Mouse (Mus musculus) skeletal muscle tissue, adult 2 months (tissue): ENCODE data around the gene Gmds.

Experiments used
- DNase-seq: peaks from one replicate; pipeline ENCODE4 v3.0.0-alpha.2; 2012; ENCODE audit warnings: low read depth, low spot score

Gmds gene

GRCm38 (mm10) chr13:31812701-31813100 lies 525.8 kb downstream of the Gmds start:
- DNase-seq: no peak

- DNase-seq: no peak
These were observed 527.0 kb downstream of the Gmds start for GRCm38 (mm10) chr13:31811542-31812021.

GRCm38 (mm10) chr13:31810693-31811541 lies 527.6 kb downstream of the Gmds start:
- DNase-seq: no peak

- DNase-seq: no peak
These were observed 528.2 kb downstream of the Gmds start for GRCm38 (mm10) chr13:31810375-31810692.

GRCm38 (mm10) chr13:31809701-31810100 lies 528.8 kb downstream of the Gmds start:
- no peak for DNase-seq

GRCm38 (mm10) chr13:31808804-31809420 lies 529.6 kb downstream of the Gmds start:
- DNase-seq: no peak

- DNase-seq: no peak
These were observed 530.3 kb downstream of the Gmds start for GRCm38 (mm10) chr13:31808116-31808803.

- DNase-seq: no peak
These were observed 530.8 kb downstream of the Gmds start for GRCm38 (mm10) chr13:31807736-31808115.

- no peak for DNase-seq
These were observed 531.4 kb downstream of the Gmds start for GRCm38 (mm10) chr13:31806890-31807735.

- peak; percentile 71 for DNase-seq
These were observed 532.1 kb downstream of the Gmds start, which contains the start of gene Foxc1 for GRCm38 (mm10) chr13:31806428-31806832. Gene Foxc1 (plus strand): TSS chr13:31806633.

- DNase-seq: no peak
These were observed 532.6 kb downstream of the Gmds start for GRCm38 (mm10) chr13:31805831-31806427.

GRCm38 (mm10) chr13:31804571-31804970 lies 534.0 kb downstream of the Gmds start:
- DNase-seq: no peak

- no peak for DNase-seq
These were observed 535.1 kb downstream of the Gmds start for GRCm38 (mm10) chr13:31803166-31804093.

GRCm38 (mm10) chr13:31802447-31802846 lies 536.1 kb downstream of the Gmds start:
- no peak for DNase-seq

- no peak for DNase-seq
These were observed 536.7 kb downstream of the Gmds start for GRCm38 (mm10) chr13:31801703-31802305.

GRCm38 (mm10) chr13:31800581-31801576 lies 537.7 kb downstream of the Gmds start:
- peak; percentile 43 for DNase-seq

GRCm38 (mm10) chr13:31798075-31798474 lies 540.5 kb downstream of the Gmds start:
- no peak for DNase-seq

- DNase-seq: no peak
These were observed 541.2 kb downstream of the Gmds start for GRCm38 (mm10) chr13:31797346-31797745.
